Mouse (Mus musculus) intestine, embryonic 16.5 days (tissue): ENCODE data around the gene Clstn3. TPM values are rescaled to one million over a fixed set of nuclear protein-coding genes. Genes with fewer than 3 reads are reported as not detected.

ENCODE experiments used
- ATAC-seq: fragments of 200-750 bp; cut with Nextera tagmentation; 2 replicates; pipeline ENCODE4 v1.8.0; 2017; ENCODE audit warnings: moderate TSS enrichment, moderate library complexity
- H3K27ac ChIP-seq: fragments of 300-500 bp; sonication (generic); 2 replicates; pipeline ENCODE4 v1.5.1; 2014; ENCODE audit warnings: mild to moderate bottlenecking, low read length
- H3K27me3 ChIP-seq: fragments of 300-500 bp; sonication (generic); replicated peaks from 2 replicates; pipeline ENCODE4 v1.6.1; 2014; ENCODE audit warnings: low read length, control low read depth, mixed read lengths; ENCODE audit not compliant: control insufficient read depth, insufficient read depth
- H3K36me3 ChIP-seq: fragments of 300-500 bp; sonication (generic); 2 replicates; pipeline ENCODE4 v1.6.1; 2014; ENCODE audit warnings: low read length, control low read depth; ENCODE audit not compliant: control insufficient read depth, insufficient read depth
- H3K4me1 ChIP-seq: fragments of 300-500 bp; sonication (generic); 2 replicates; pipeline ENCODE4 v1.6.1; 2014; ENCODE audit warnings: low read length, control low read depth, mixed read lengths; ENCODE audit not compliant: control insufficient read depth, insufficient read depth
- H3K4me2 ChIP-seq: fragments of 300-500 bp; sonication (generic); 2 replicates; pipeline ENCODE4 v1.6.1; 2014; ENCODE audit warnings: low read depth, low read length, control low read depth
- H3K4me3 ChIP-seq: fragments of 300-500 bp; sonication (generic); 2 replicates; pipeline ENCODE4 v1.5.1; 2014; ENCODE audit warnings: mild to moderate bottlenecking, low read length
- H3K9ac ChIP-seq: fragments of 300-500 bp; sonication (generic); 2 replicates; pipeline ENCODE4 v1.6.1; 2014; ENCODE audit warnings: low read depth, low read length
- H3K9me3 ChIP-seq: fragments of 300-500 bp; sonication (generic); 2 replicates; pipeline ENCODE4 v1.6.1; 2016; ENCODE audit warnings: low read length, control low read depth; ENCODE audit not compliant: control insufficient read depth
- WGBS: fragments of 180-500 bp; shearing (Covaris S2); extraction: QIAGEN DNeasy Blood & Tissue Kit; methylation state at CpG from one replicate; pipeline ENCODE4 v1.1.7; 2014; 5-methylcytosine and 5-hydroxymethylcytosine counted together
- polyA plus RNA-seq: library from polyadenylated mRNA; unstranded; fragments of >200 nt; fragmentation: Nextera tagmentation; extraction: Ambion mirVana; gene quantifications from 2 replicates; pipeline ENCODE4 v1.2.1, GENCODE M21; 2015

Gene Clstn3
- polyA plus RNA-seq, 1 experiment from 2014 or later: 4.1 TPM

- Histone ChIP-seq H3K9me3 (no peaks in the 10 kb centered on the region), H3K4me3 (no peak overlapping the region), H3K4me2 (no peak overlapping the region), H3K9ac (no peak overlapping the region), H3K27me3 (no peaks in the 10 kb centered on the region), H3K36me3 (no peaks in the 10 kb centered on the region), H3K27ac (no peak overlapping the region), H3K4me1 (no peaks in the 10 kb centered on the region)
- ATAC-seq: peak; percentile 21; the same call in 1 of the 2 replicates
- WGBS: 95% methylated on average over 9 of the region's 9 CpGs
Measured at GRCm38 (mm10) chr6:124446459-124446858, 18.1 kb downstream of the Clstn3 start.

- Histone ChIP-seq H3K9me3 (no peaks in the 10 kb centered on the region), H3K36me3 (no peaks in the 10 kb centered on the region), H3K4me2 (no peak overlapping the region), H3K4me3 (no peak overlapping the region), H3K9ac (no peak overlapping the region), H3K4me1 (no peaks in the 10 kb centered on the region), H3K27ac (no peak overlapping the region), H3K27me3 (no peaks in the 10 kb centered on the region)
- peak; percentile 76 for ATAC-seq
- 66% methylated on average over 2 of the region's 2 CpGs for WGBS
Measured at GRCm38 (mm10) chr6:124446024-124446423, 18.6 kb downstream of the Clstn3 start.

- ATAC-seq: no peak
- H3K4me2 ChIP-seq: no peak overlapping the region
- H3K27me3 ChIP-seq: no peaks in the 10 kb centered on the region
- H3K9ac ChIP-seq: no peak overlapping the region
- 86% methylated on average over 2 of the region's 2 CpGs for WGBS
- no peaks in the 10 kb centered on the region for H3K4me1 ChIP-seq
- H3K27ac ChIP-seq: no peak overlapping the region
- no peaks in the 10 kb centered on the region for H3K9me3 ChIP-seq
- H3K36me3 ChIP-seq: no peaks in the 10 kb centered on the region
- no peak overlapping the region for H3K4me3 ChIP-seq
Measured at GRCm38 (mm10) chr6:124443338-124443737, 21.3 kb downstream of the Clstn3 start.

DNA sequence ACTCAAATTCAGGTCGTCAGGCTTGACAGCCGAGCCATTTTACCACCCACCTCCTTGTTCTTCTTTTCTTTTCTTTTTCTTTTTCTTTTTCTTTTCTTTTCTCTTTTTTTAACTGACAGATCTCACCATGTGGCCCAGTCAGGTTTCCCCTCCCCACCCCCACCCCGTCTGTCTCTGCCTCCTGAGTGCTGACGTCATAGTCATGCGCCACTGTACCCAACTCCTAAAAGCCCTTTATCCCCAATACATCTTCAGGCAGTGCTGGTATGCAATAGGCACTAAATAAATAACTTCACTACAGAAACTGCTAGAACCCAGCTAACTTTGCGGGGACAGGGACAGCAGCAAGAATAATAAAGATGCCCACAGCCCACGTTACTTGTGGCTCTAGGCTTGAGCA is 28.3 kb downstream of the Clstn3 start:
- Histone ChIP-seq H3K9me3 (no peaks in the 10 kb centered on the region), H3K27me3 (no peaks in the 10 kb centered on the region), H3K4me2 (no peak overlapping the region), H3K9ac (no peak overlapping the region), H3K27ac (no peak overlapping the region), H3K4me1 (no peaks in the 10 kb centered on the region; the same call in 1 of the 2 replicates), H3K4me3 (no peak overlapping the region), H3K36me3 (no peaks in the 10 kb centered on the region)
- 81% methylated on average over 7 of the region's 7 CpGs for WGBS
- no peak for ATAC-seq

- H3K27me3 ChIP-seq: no peaks in the 10 kb centered on the region
- no peaks in the 10 kb centered on the region; the same call in 1 of the 2 replicates for H3K4me1 ChIP-seq
- H3K9me3 ChIP-seq: no peaks in the 10 kb centered on the region
- H3K27ac ChIP-seq: no peak overlapping the region
- no peaks in the 10 kb centered on the region for H3K36me3 ChIP-seq
- 76% methylated on average over 5 of the region's 5 CpGs for WGBS
- ATAC-seq: no peak
- no peak overlapping the region for H3K9ac ChIP-seq
- no peak overlapping the region for H3K4me2 ChIP-seq
- H3K4me3 ChIP-seq: no peak overlapping the region
Measured at GRCm38 (mm10) chr6:124435173-124435572, 29.4 kb downstream of the Clstn3 start.

DNA sequence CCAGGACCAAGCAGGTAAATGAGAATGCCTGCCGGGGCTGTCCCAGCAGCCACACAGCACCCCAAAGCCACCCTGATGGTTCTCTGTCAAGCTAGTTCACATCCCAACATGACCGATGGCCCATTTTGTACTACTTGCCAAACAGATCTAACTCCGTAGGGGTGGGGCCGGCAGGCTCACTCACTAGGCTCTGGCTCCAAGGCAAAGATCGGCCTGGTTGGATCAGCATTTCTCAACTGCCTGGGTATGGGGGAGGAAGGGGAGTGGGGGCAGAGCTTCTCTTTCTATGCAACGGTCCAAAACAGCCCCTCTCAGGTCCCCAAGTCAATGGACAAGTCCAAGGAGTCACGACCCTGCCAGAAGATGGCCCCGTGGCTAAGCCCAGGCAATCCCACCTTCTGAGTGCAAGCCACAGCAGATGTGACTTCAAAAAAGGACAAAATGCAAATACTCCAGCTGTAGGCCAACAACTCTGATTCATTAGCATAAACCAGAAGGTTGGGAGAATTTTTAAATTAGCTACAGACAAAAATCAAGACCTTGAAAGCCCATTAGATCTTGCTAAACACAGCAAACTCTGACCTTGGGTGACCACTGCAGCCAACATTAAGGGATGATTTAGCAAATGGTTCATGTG is 30.8 kb downstream of the Clstn3 start:
- H3K4me3 ChIP-seq: no peak overlapping the region
- 90% methylated on average over 8 of the region's 8 CpGs for WGBS
- H3K4me1 ChIP-seq: no peaks in the 10 kb centered on the region; the same call in 1 of the 2 replicates
- no peak for ATAC-seq
- H3K4me2 ChIP-seq: no peak overlapping the region
- no peaks in the 10 kb centered on the region for H3K36me3 ChIP-seq
- H3K27me3 ChIP-seq: no peaks in the 10 kb centered on the region
- no peaks in the 10 kb centered on the region for H3K9me3 ChIP-seq
- no peak overlapping the region for H3K27ac ChIP-seq
- no peak overlapping the region for H3K9ac ChIP-seq

DNA sequence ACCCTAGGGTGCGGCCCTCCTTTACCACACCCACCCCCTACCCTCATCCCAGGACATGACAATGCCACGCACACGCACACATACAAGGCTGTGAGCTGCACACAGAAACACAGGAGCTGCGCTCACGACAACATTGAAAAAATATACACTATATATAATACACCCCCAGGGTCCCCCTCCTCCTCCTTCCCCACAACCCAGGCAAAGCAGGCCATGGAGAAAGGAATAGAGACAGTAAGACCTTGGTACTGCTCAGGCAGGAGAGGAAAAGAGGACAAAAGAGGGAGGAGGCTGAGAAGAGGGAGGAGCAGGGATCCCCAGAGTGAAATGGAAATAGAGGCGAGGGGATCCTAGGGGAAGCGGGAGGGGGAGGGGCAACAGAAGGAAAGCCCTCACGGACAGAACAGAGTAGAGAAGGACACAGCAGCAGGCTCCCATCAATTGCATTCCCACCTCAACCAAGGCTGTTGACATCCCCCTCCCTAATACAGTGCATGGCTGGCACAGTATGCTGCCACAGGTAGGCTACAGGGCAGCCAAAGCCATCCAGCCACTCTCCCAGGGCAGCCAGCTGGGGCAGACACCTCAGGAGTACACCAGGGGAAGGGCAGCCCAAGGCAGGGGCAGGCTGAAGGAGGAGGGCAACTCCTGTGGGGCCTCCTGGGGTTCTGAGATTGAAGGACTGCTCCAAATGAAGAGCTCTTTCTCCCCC is 33.7 kb downstream of the Clstn3 start:
- ATAC-seq: no peak
- 60% methylated on average over 8 of the region's 8 CpGs for WGBS
- Histone ChIP-seq H3K9me3 (no peaks in the 10 kb centered on the region), H3K27me3 (no peaks in the 10 kb centered on the region), H3K9ac (no peak overlapping the region), H3K4me2 (no peak overlapping the region), H3K4me1 (peaks cover 3% of the 10 kb centered on the region; the same call in 1 of the 2 replicates), H3K27ac (no peak overlapping the region), H3K36me3 (no peaks in the 10 kb centered on the region), H3K4me3 (no peak overlapping the region)

- 68% methylated on average over 3 of the region's 3 CpGs for WGBS
Measured at GRCm38 (mm10) chr6:124430379-124430778, 34.2 kb downstream of the Clstn3 start.

GRCm38 (mm10) chr6:124427791-124428576 is 36.6 kb downstream of the Clstn3 start:
- 72% methylated on average over 5 of the region's 6 CpGs for WGBS
- no peak overlapping the region for H3K4me3 ChIP-seq
- peaks cover 8% of the 10 kb centered on the region for H3K4me1 ChIP-seq
- no peak overlapping the region for H3K9ac ChIP-seq
- no peak overlapping the region for H3K27ac ChIP-seq
- H3K9me3 ChIP-seq: no peaks in the 10 kb centered on the region
- no peak for ATAC-seq
- H3K36me3 ChIP-seq: no peaks in the 10 kb centered on the region
- H3K4me2 ChIP-seq: no peak overlapping the region
- no peaks in the 10 kb centered on the region for H3K27me3 ChIP-seq

More at GRCm38 (mm10) chr6:124430379-124430778, 34.2 kb downstream of the Clstn3 start:
- Histone ChIP-seq H3K36me3 (no peaks in the 10 kb centered on the region), H3K27me3 (no peaks in the 10 kb centered on the region), H3K4me3 (no peak overlapping the region), H3K4me2 (no peak overlapping the region), H3K27ac (no peak overlapping the region), H3K9ac (no peak overlapping the region), H3K4me1 (peaks cover 7% of the 10 kb centered on the region; the same call in 1 of the 2 replicates), H3K9me3 (no peaks in the 10 kb centered on the region)
- ATAC-seq: no peak
